Mouse (Mus musculus) limb, embryonic 11.5 days (tissue): ENCODE data around the gene Ociad1. TPM values are rescaled to one million over a fixed set of nuclear protein-coding genes. Genes with fewer than 3 reads are reported as not detected.

Experiments used
- ATAC-seq: fragments of 200-750 bp; cut with Nextera tagmentation; 2 replicates; pipeline ENCODE4 v1.8.0; 2017; ENCODE audit warnings: low read depth; ENCODE audit not compliant: insufficient number of reproducible peaks, low FRiP score, low TSS enrichment
- DNase-seq: peaks from one replicate; pipeline ENCODE4 v3.0.0-alpha.2; 2015; ENCODE audit warnings: low spot score
- H3K27ac ChIP-seq: fragments of 300-500 bp; sonication (generic); replicated peaks from 2 replicates; pipeline ENCODE4 v1.5.1; 2014; ENCODE audit warnings: low read depth, mild to moderate bottlenecking, low read length
- H3K27me3 ChIP-seq: fragments of 300-500 bp; sonication (generic); 2 replicates; pipeline ENCODE4 v1.6.1; 2014; ENCODE audit warnings: mild to moderate bottlenecking, low read length, mixed read lengths; ENCODE audit not compliant: control insufficient read depth, insufficient read depth
- H3K36me3 ChIP-seq: fragments of 300-500 bp; sonication (generic); 2 replicates; pipeline ENCODE4 v1.6.1; 2014; ENCODE audit warnings: mild to moderate bottlenecking, low read length, moderate library complexity, mixed read lengths; ENCODE audit not compliant: control insufficient read depth, insufficient read depth
- H3K4me1 ChIP-seq: fragments of 300-500 bp; sonication (generic); 2 replicates; pipeline ENCODE4 v1.6.1; 2014; ENCODE audit warnings: low read length, mixed read lengths; ENCODE audit not compliant: control insufficient read depth, insufficient read depth
- H3K4me2 ChIP-seq: fragments of 300-500 bp; sonication (generic); 2 replicates; pipeline ENCODE4 v1.6.1; 2014; ENCODE audit warnings: low read depth, mild to moderate bottlenecking, moderate library complexity; ENCODE audit not compliant: severe bottlenecking
- H3K4me3 ChIP-seq: fragments of 300-500 bp; sonication (generic); 2 replicates; pipeline ENCODE4 v1.5.1; 2014; ENCODE audit warnings: low read depth, low read length
- H3K9ac ChIP-seq: fragments of 300-500 bp; sonication (generic); 2 replicates; pipeline ENCODE4 v1.6.1; 2014; ENCODE audit warnings: mild to moderate bottlenecking, low read length
- H3K9me3 ChIP-seq: fragments of 300-500 bp; sonication (generic); 2 replicates; pipeline ENCODE4 v1.6.1; 2016; ENCODE audit warnings: low read length; ENCODE audit not compliant: control insufficient read depth
- WGBS: fragments of 180-500 bp; shearing (Covaris S2); extraction: QIAGEN DNeasy Blood & Tissue Kit; methylation state at CpG from one replicate; pipeline ENCODE4 v1.1.7; 2014; 5-methylcytosine and 5-hydroxymethylcytosine counted together
- polyA plus RNA-seq: library from polyadenylated mRNA; unstranded; fragments of >200 nt; fragmentation: Nextera tagmentation; extraction: Ambion mirVana; gene quantifications from 2 replicates; pipeline ENCODE4 v1.2.1, GENCODE M21; 2014

Gene Ociad1
- polyA plus RNA-seq, 1 experiment from 2014 or later: 144 TPM

DNA sequence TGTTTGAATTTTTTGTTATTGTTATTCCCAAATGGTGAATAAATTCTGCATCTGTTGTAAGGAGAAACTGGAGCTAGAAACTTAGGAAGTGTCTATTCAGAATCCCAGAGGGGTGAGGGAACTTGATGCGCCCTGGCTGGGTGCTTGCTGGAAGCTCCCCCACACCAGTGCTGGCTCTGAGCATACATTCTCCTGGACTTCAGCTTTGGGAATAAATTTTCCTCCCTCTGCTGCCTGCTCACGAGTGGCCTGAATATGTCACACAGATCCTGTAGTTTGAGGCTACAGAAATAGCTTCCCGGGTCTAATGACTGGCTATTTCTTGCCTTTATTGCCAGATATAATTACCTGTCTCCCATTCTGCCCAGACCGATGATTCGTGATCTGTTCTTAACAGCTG lies 70.2 kb downstream of the Ociad1 start:
- DNase-seq (no peak), ATAC-seq (no peak)
- Histone ChIP-seq H3K9me3 (no peaks in the 10 kb centered on the region), H3K9ac (no peak overlapping the region), H3K36me3 (no peaks in the 10 kb centered on the region), H3K27me3 (no peaks in the 10 kb centered on the region), H3K4me1 (no peaks in the 10 kb centered on the region), H3K4me3 (no peak overlapping the region), H3K4me2 (no peak overlapping the region), H3K27ac (no peak overlapping the region)
- WGBS: 81% methylated on average over 5 of the region's 5 CpGs

Other genes starting within 250 kb of the Ociad1 start
- gene Fryl, start 36.2 kb upstream of the Ociad1 start, polyA plus RNA-seq: 24.2 and 29.0 TPM in 2 replicates
- 6.5 and 9.4 TPM in 2 replicates for gene Ociad2, start 48.2 kb downstream of the Ociad1 start, polyA plus RNA-seq
- not detected in 2 replicates for gene Cwh43, start 113.3 kb downstream of the Ociad1 start, polyA plus RNA-seq
- 55.7 and 56.9 TPM in 2 replicates for gene Dcun1d4, start 188.2 kb downstream of the Ociad1 start, polyA plus RNA-seq